Mouse (Mus musculus): ENCODE data around the gene Phyhipl. TPM values are rescaled to one million over a fixed set of nuclear protein-coding genes. Genes with fewer than 3 reads are reported as not detected.
A peak's percentile ranks its signal among the peaks of the same experiment; 100 is the strongest.

Phyhipl gene
- total and polyA plus RNA-seq, 2 experiments from 2014 or later: 55.5 to 287 TPM

- H3K4me3 ChIP-seq (ENCODE audit: low read length): no peak overlapping the region
- no peak overlapping the region for H3K27ac ChIP-seq
- H3K4me2 ChIP-seq (ENCODE audit: low read depth, low read length): no peak overlapping the region
- H3K9ac ChIP-seq (replicated peaks; ENCODE audit: low read length): no peak overlapping the region
- H3K27me3 ChIP-seq (ENCODE audit: insufficient read depth, low read length): no peaks in the 10 kb centered on the region
- WGBS: 59% methylated on average over 1 of the region's 1 CpGs
- peaks cover 6% of the 10 kb centered on the region; the same call in 1 of the 2 replicates for H3K4me1 ChIP-seq (ENCODE audit: insufficient read depth, low read length)
- no peaks in the 10 kb centered on the region for H3K36me3 ChIP-seq (ENCODE audit: insufficient read depth, low read length)
- no peak for TF ChIP-seq CTCF (IDR thresholded peaks at IDR 0.05; ENCODE audit: low read depth)
- no peaks in the 10 kb centered on the region for H3K9me3 ChIP-seq (ENCODE audit: low read length)
- ATAC-seq (no peak), DNase-seq (ENCODE audit: low spot score) (no peak)
Measured at GRCm38 (mm10) chr10:70635261-70635660, 20.5 kb downstream of the Phyhipl start.

- H3K4me3 ChIP-seq (ENCODE audit: low read length): no peak overlapping the region
- peak; percentile 79 for ATAC-seq
- H3K4me1 ChIP-seq (ENCODE audit: insufficient read depth, low read length): no peaks in the 10 kb centered on the region
- H3K4me2 ChIP-seq (ENCODE audit: low read depth, low read length): no peak overlapping the region
- WGBS: 53% methylated on average over 1 of the region's 1 CpGs
- no peaks in the 10 kb centered on the region for H3K9me3 ChIP-seq (ENCODE audit: low read length)
- no peaks in the 10 kb centered on the region for H3K36me3 ChIP-seq (ENCODE audit: insufficient read depth, low read length)
- peak; percentile 31 for DNase-seq (ENCODE audit: low spot score)
- no peaks in the 10 kb centered on the region for H3K27me3 ChIP-seq (ENCODE audit: insufficient read depth, low read length)
- H3K9ac ChIP-seq (replicated peaks; ENCODE audit: low read length): no peak overlapping the region
- H3K27ac ChIP-seq: no peak overlapping the region
- no peak for TF ChIP-seq CTCF (IDR thresholded peaks at IDR 0.05; ENCODE audit: low read depth)
Measured at GRCm38 (mm10) chr10:70631142-70631541, 24.6 kb downstream of the Phyhipl start.

- no peak for ATAC-seq
- TF ChIP-seq CTCF (IDR thresholded peaks at IDR 0.05; ENCODE audit: low read depth): no peak
- 96% methylated on average over 3 of the region's 3 CpGs for WGBS
Measured at GRCm38 (mm10) chr10:70623461-70623860, 32.3 kb downstream of the Phyhipl start.

GRCm38 (mm10) chr10:70616377-70616776 is 39.4 kb downstream of the Phyhipl start:
- H3K4me1 ChIP-seq (ENCODE audit: insufficient read depth, low read length): no peaks in the 10 kb centered on the region
- H3K4me2 ChIP-seq (ENCODE audit: low read depth, low read length): no peak overlapping the region
- H3K9ac ChIP-seq (replicated peaks; ENCODE audit: low read length): no peak overlapping the region
- no peaks in the 10 kb centered on the region for H3K27me3 ChIP-seq (ENCODE audit: insufficient read depth, low read length)
- ATAC-seq (no peak), DNase-seq (ENCODE audit: low spot score) (no peak)
- WGBS: 89% methylated on average over 6 of the region's 6 CpGs
- no peak for TF ChIP-seq CTCF (IDR thresholded peaks at IDR 0.05; ENCODE audit: low read depth)
- H3K4me3 ChIP-seq (ENCODE audit: low read length): no peak overlapping the region
- no peak overlapping the region for H3K27ac ChIP-seq
- H3K9me3 ChIP-seq (ENCODE audit: low read length): no peaks in the 10 kb centered on the region
- H3K36me3 ChIP-seq (ENCODE audit: insufficient read depth, low read length): no peaks in the 10 kb centered on the region

More at GRCm38 (mm10) chr10:70623461-70623860, 32.3 kb downstream of the Phyhipl start:
- H3K27ac ChIP-seq: no peak overlapping the region
- DNase-seq (ENCODE audit: low spot score): no peak
- no peaks in the 10 kb centered on the region for H3K27me3 ChIP-seq (ENCODE audit: insufficient read depth, low read length)
- no peak overlapping the region for H3K4me2 ChIP-seq (ENCODE audit: low read depth, low read length)
- no peaks in the 10 kb centered on the region for H3K4me1 ChIP-seq (ENCODE audit: insufficient read depth, low read length)
- no peaks in the 10 kb centered on the region for H3K36me3 ChIP-seq (ENCODE audit: insufficient read depth, low read length)
- no peak overlapping the region for H3K4me3 ChIP-seq (ENCODE audit: low read length)
- no peaks in the 10 kb centered on the region for H3K9me3 ChIP-seq (ENCODE audit: low read length)
- no peak overlapping the region for H3K9ac ChIP-seq (replicated peaks; ENCODE audit: low read length)

- Histone ChIP-seq H3K9me3 (ENCODE audit: low read length) (no peaks in the 10 kb centered on the region), H3K4me3 (ENCODE audit: low read length) (no peak overlapping the region), H3K9ac (replicated peaks; ENCODE audit: low read length) (no peak overlapping the region), H3K4me1 (ENCODE audit: insufficient read depth, low read length) (no peaks in the 10 kb centered on the region), H3K36me3 (ENCODE audit: insufficient read depth, low read length) (no peaks in the 10 kb centered on the region), H3K4me2 (ENCODE audit: low read depth, low read length) (no peak overlapping the region), H3K27ac (no peak overlapping the region), H3K27me3 (ENCODE audit: insufficient read depth, low read length) (no peaks in the 10 kb centered on the region)
- ATAC-seq (no peak), DNase-seq (ENCODE audit: low spot score) (no peak)
- TF ChIP-seq CTCF (IDR thresholded peaks at IDR 0.05; ENCODE audit: low read depth): no peak
- WGBS: 96% methylated on average over 1 of the region's 1 CpGs
Measured at GRCm38 (mm10) chr10:70611633-70612032, 44.1 kb downstream of the Phyhipl start.

- under 1% methylated on average over 28 of the region's 28 CpGs for WGBS
- H3K4me1 ChIP-seq (ENCODE audit: insufficient read depth, low read length): no peaks in the 10 kb centered on the region; the same call in 1 of the 2 replicates
- DNase-seq (ENCODE audit: low spot score) (peak; percentile 51), ATAC-seq (peak; percentile 58)
- H3K36me3 ChIP-seq (ENCODE audit: insufficient read depth, low read length): no peaks in the 10 kb centered on the region
- no peak for TF ChIP-seq CTCF (IDR thresholded peaks at IDR 0.05; ENCODE audit: low read depth)
- peak overlapping the region; percentile 62 for H3K9ac ChIP-seq (replicated peaks; ENCODE audit: low read length)
- no peaks in the 10 kb centered on the region for H3K9me3 ChIP-seq (ENCODE audit: low read length)
- H3K4me3 ChIP-seq (ENCODE audit: low read length): peak overlapping the region; percentile 53
- H3K27me3 ChIP-seq (ENCODE audit: insufficient read depth, low read length): no peaks in the 10 kb centered on the region
- peak overlapping the region; percentile 96 for H3K27ac ChIP-seq
- H3K4me2 ChIP-seq (ENCODE audit: low read depth, low read length): peak overlapping the region; percentile 89
Measured at GRCm38 (mm10) chr10:70599925-70600305, 55.9 kb downstream of the Phyhipl start.

- peak overlapping the region; percentile 96 for H3K27ac ChIP-seq
- no peaks in the 10 kb centered on the region for H3K27me3 ChIP-seq (ENCODE audit: insufficient read depth, low read length)
- H3K9ac ChIP-seq (replicated peaks; ENCODE audit: low read length): peak overlapping the region; percentile 62
- peak overlapping the region; percentile 89 for H3K4me2 ChIP-seq (ENCODE audit: low read depth, low read length)
- ATAC-seq (peak; percentile 95), DNase-seq (ENCODE audit: low spot score) (peak; percentile 97)
- TF ChIP-seq CTCF (IDR thresholded peaks at IDR 0.05; ENCODE audit: low read depth): no peak
- peak overlapping the region; percentile 53 for H3K4me3 ChIP-seq (ENCODE audit: low read length)
- WGBS: 1% methylated on average over 109 of the region's 124 CpGs
- H3K9me3 ChIP-seq (ENCODE audit: low read length): no peaks in the 10 kb centered on the region
- H3K36me3 ChIP-seq (ENCODE audit: insufficient read depth, low read length): no peaks in the 10 kb centered on the region
- no peaks in the 10 kb centered on the region; the same call in 1 of the 2 replicates for H3K4me1 ChIP-seq (ENCODE audit: insufficient read depth, low read length)
Measured at GRCm38 (mm10) chr10:70599126-70599924, 56.4 kb downstream of the Phyhipl start.
